Mouse (Mus musculus) neutrophil, adult 83 days (primary cell): Measurements from ENCODE around the gene Prkca. TPM values are rescaled to one million over a fixed set of nuclear protein-coding genes. Genes with fewer than 3 reads are reported as not detected.

Experiments used
- total RNA-seq, 2 experiments: library from RNA; stranded (reverse); gene quantifications; one replicate each; pipeline ENCODE4 v1.2.4; 2023

Prkca gene
- 1 to 10 TPM; 2.0 to 4.8 TPM for total RNA-seq

GRCm38 (mm10) chr11:108343789-108344462, at the start of gene Prkca:
Prkca (minus strand) TSS chr11:108343928.

GRCm38 (mm10) chr11:108342781-108343768, 653 bp downstream of the Prkca start, which contains the start of gene Apoh:
Apoh (plus strand) TSS chr11:108343354.

GRCm38 (mm10) chr11:107914634-107915226, 429.0 kb downstream of the Prkca start, which contains the start of gene Cacng5:
Cacng5 (minus strand) TSS chr11:107915055.

Other genes starting within 250 kb of the Prkca start
- gene Apoh, start 574 bp downstream of the Prkca start, total RNA-seq, result not detected
- 1 to 10 TPM; 1.4 to 1.9 TPM for gene Cep112, start 81.3 kb upstream of the Prkca start, total RNA-seq